Mouse (Mus musculus) heart, postnatal 0 days (tissue): Measurements from ENCODE around the gene Efcab2. TPM values are rescaled to one million over a fixed set of nuclear protein-coding genes. Genes with fewer than 3 reads are reported as not detected.

Experiments
- ATAC-seq: fragments of 200-750 bp; cut with Nextera tagmentation; 2 replicates; pipeline ENCODE4 v1.8.0; 2017; ENCODE audit warnings: low read depth, moderate number of reproducible peaks, moderate library complexity; ENCODE audit not compliant: insufficient read depth
- DNase-seq: peaks from one replicate; pipeline ENCODE4 v3.0.0-alpha.2; 2016; ENCODE audit warnings: low spot score
- H3K27ac ChIP-seq: fragments of 300-500 bp; sonication (generic); 2 replicates; pipeline ENCODE4 v1.5.1; 2014; ENCODE audit warnings: low read depth, mild to moderate bottlenecking
- H3K27me3 ChIP-seq: fragments of 300-500 bp; sonication (generic); 2 replicates; pipeline ENCODE4 v1.6.1; 2014; ENCODE audit warnings: low read length, mixed read lengths; ENCODE audit not compliant: control insufficient read depth, insufficient read depth
- H3K36me3 ChIP-seq: fragments of 300-500 bp; sonication (generic); replicated peaks from 2 replicates; pipeline ENCODE4 v1.6.1; 2014; ENCODE audit warnings: low read length, mixed read lengths; ENCODE audit not compliant: control insufficient read depth, insufficient read depth
- H3K4me1 ChIP-seq: fragments of 300-500 bp; sonication (generic); 2 replicates; pipeline ENCODE4 v1.6.1; 2014; ENCODE audit warnings: antibody characterized with exemption; ENCODE audit not compliant: control insufficient read depth, insufficient read depth
- H3K4me2 ChIP-seq: fragments of 300-500 bp; sonication (generic); 2 replicates; pipeline ENCODE4 v1.6.1; 2014; ENCODE audit warnings: low read depth, mild to moderate bottlenecking, low read length, moderate library complexity
- H3K4me3 ChIP-seq: fragments of 300-500 bp; sonication (generic); 2 replicates; pipeline ENCODE4 v1.5.1; 2014; ENCODE audit warnings: low read depth, low read length
- H3K9ac ChIP-seq: fragments of 300-500 bp; sonication (generic); replicated peaks from 2 replicates; pipeline ENCODE4 v1.6.1; 2014; ENCODE audit warnings: low read depth, low read length, mixed read lengths
- H3K9me3 ChIP-seq: fragments of 300-500 bp; sonication (generic); replicated peaks from 2 replicates; pipeline ENCODE4 v1.6.1; 2016; ENCODE audit warnings: low read length; ENCODE audit not compliant: control insufficient read depth
- CTCF ChIP-seq: IDR thresholded peaks from 2 replicates; pipeline ENCODE4 v1.5.1; 2016; ENCODE audit warnings: antibody characterized with exemption, control low read depth, low read depth
- EP300 ChIP-seq: IDR thresholded peaks from 2 replicates; pipeline ENCODE4 v1.6.1; 2016; ENCODE audit warnings: antibody characterized with exemption, low read depth
- WGBS: fragments of 180-500 bp; shearing (Covaris S2); extraction: QIAGEN DNeasy Blood & Tissue Kit; methylation state at CpG from one replicate; pipeline ENCODE4 v1.1.7; 2014; 5-methylcytosine and 5-hydroxymethylcytosine counted together
- polyA plus RNA-seq: library from polyadenylated mRNA; unstranded; fragments of >200 nt; fragmentation: Nextera tagmentation; extraction: Ambion mirVana; gene quantifications from 2 replicates; pipeline ENCODE4 v1.2.1, GENCODE M21; 2015
- total RNA-seq: library from RNA; depleted of rRNA; stranded (reverse); fragments of >200 nt; gene quantifications from 2 replicates; pipeline ENCODE4 v1.2.3, GENCODE M21; 2014; ENCODE audit warnings: low replicate concordance

The Efcab2 gene
- total and polyA plus RNA-seq, 2 experiments from 2014 or later, result 3.4 to 28.5 TPM

- H3K4me3 ChIP-seq, result no peak overlapping the region
- DNase-seq, result no peak
- 92% methylated on average over 2 of the region's 2 CpGs for WGBS
- no peak for TF ChIP-seq CTCF
- no peak for TF ChIP-seq EP300
- no peaks in the 10 kb centered on the region for H3K36me3 ChIP-seq
- no peaks in the 10 kb centered on the region for H3K27me3 ChIP-seq
- no peak overlapping the region for H3K27ac ChIP-seq
- no peaks in the 10 kb centered on the region for H3K9me3 ChIP-seq
- H3K4me2 ChIP-seq, result no peak overlapping the region
- H3K4me1 ChIP-seq, result no peaks in the 10 kb centered on the region
- H3K9ac ChIP-seq, result no peak overlapping the region
- ATAC-seq, result no peak
Measured at GRCm38 (mm10) chr1:178419608-178420007, 13.7 kb downstream of the Efcab2 start.

- Histone ChIP-seq H3K4me3 (no peak overlapping the region), H3K36me3 (no peaks in the 10 kb centered on the region), H3K27ac (no peak overlapping the region), H3K27me3 (no peaks in the 10 kb centered on the region), H3K9ac (no peak overlapping the region), H3K4me1 (no peaks in the 10 kb centered on the region), H3K9me3 (no peaks in the 10 kb centered on the region), H3K4me2 (no peak overlapping the region)
- ATAC-seq, result no peak
- no peak for DNase-seq
- TF ChIP-seq EP300 (no peak), CTCF (no peak)
- WGBS, result 92% methylated on average over 1 of the region's 1 CpGs
Measured at GRCm38 (mm10) chr1:178423662-178424061, 17.8 kb downstream of the Efcab2 start.

GRCm38 (mm10) chr1:178431619-178432444 is 25.9 kb downstream of the Efcab2 start:
- DNase-seq, result no peak
- Histone ChIP-seq H3K27me3 (no peaks in the 10 kb centered on the region), H3K4me3 (no peak overlapping the region), H3K9ac (no peak overlapping the region), H3K4me1 (no peaks in the 10 kb centered on the region), H3K4me2 (no peak overlapping the region), H3K36me3 (no peaks in the 10 kb centered on the region), H3K9me3 (no peaks in the 10 kb centered on the region), H3K27ac (no peak overlapping the region)
- ATAC-seq, result no peak
- WGBS, result 80% methylated on average over 4 of the region's 4 CpGs
- TF ChIP-seq EP300 (no peak), CTCF (no peak)

- H3K9me3 ChIP-seq, result no peaks in the 10 kb centered on the region
- ATAC-seq (no peak), DNase-seq (no peak)
- no peaks in the 10 kb centered on the region for H3K27me3 ChIP-seq
- no peak overlapping the region for H3K4me3 ChIP-seq
- no peak overlapping the region for H3K9ac ChIP-seq
- 74% methylated on average over 1 of the region's 1 CpGs for WGBS
- H3K36me3 ChIP-seq, result no peaks in the 10 kb centered on the region
- TF ChIP-seq CTCF (no peak), EP300 (no peak)
- no peak overlapping the region for H3K27ac ChIP-seq
- H3K4me1 ChIP-seq, result no peaks in the 10 kb centered on the region
- H3K4me2 ChIP-seq, result no peak overlapping the region
Measured at GRCm38 (mm10) chr1:178433619-178434018, 27.7 kb downstream of the Efcab2 start.

GRCm38 (mm10) chr1:178444407-178444806 is 38.5 kb downstream of the Efcab2 start:
- DNase-seq, result no peak
- H3K4me3 ChIP-seq, result no peak overlapping the region
- no peak overlapping the region for H3K27ac ChIP-seq
- TF ChIP-seq EP300, result no peak
- no peak for TF ChIP-seq CTCF
- no peak overlapping the region for H3K4me2 ChIP-seq
- H3K9me3 ChIP-seq, result no peaks in the 10 kb centered on the region
- 59% methylated on average over 3 of the region's 3 CpGs for WGBS
- H3K36me3 ChIP-seq, result no peaks in the 10 kb centered on the region
- ATAC-seq, result no peak
- no peaks in the 10 kb centered on the region for H3K4me1 ChIP-seq
- H3K9ac ChIP-seq, result no peak overlapping the region
- H3K27me3 ChIP-seq, result no peaks in the 10 kb centered on the region

- no peak overlapping the region for H3K9ac ChIP-seq
- no peaks in the 10 kb centered on the region for H3K4me1 ChIP-seq
- ATAC-seq (no peak), DNase-seq (no peak)
- no peaks in the 10 kb centered on the region for H3K9me3 ChIP-seq
- TF ChIP-seq CTCF (no peak), EP300 (no peak)
- no peaks in the 10 kb centered on the region for H3K36me3 ChIP-seq
- H3K4me3 ChIP-seq, result no peak overlapping the region
- H3K27ac ChIP-seq, result no peak overlapping the region
- no peaks in the 10 kb centered on the region for H3K27me3 ChIP-seq
- H3K4me2 ChIP-seq, result no peak overlapping the region
- WGBS, result 100% methylated on average over 1 of the region's 1 CpGs
Measured at GRCm38 (mm10) chr1:178447036-178447435, 41.2 kb downstream of the Efcab2 start.
